Mouse (Mus musculus) CH12.LX (cell line): ENCODE results near the gene Akr1c13. TPM values are rescaled to one million over a fixed set of nuclear protein-coding genes. Genes with fewer than 3 reads are reported as not detected.
"Not testable (repeated sequence)": the region's sequence is repeated elsewhere in the genome, so short reads cannot be mapped to it uniquely, and the experiment has no call there.

Experiments
- DNase-seq: peaks from one replicate; pipeline ENCODE4 v3.0.0-alpha.2; 2013; ENCODE audit errors: extremely low read depth
- H3K27ac ChIP-seq: 2 replicates; pipeline ENCODE4 v1.5.1; 2012; ENCODE audit warnings: low read depth, mild to moderate bottlenecking, control low read depth, moderate library complexity; ENCODE audit not compliant: insufficient read depth
- H3K27me3 ChIP-seq: replicated peaks from 2 replicates; pipeline ENCODE3; 2012; ENCODE audit warnings: inconsistent platforms
- H3K36me3 ChIP-seq, 2 experiments: replicated peaks in 1 of 2; 2 replicates each; pipeline versions ENCODE3 to v1.6.1; 2012; ENCODE audit warnings: inconsistent platforms in 1 of 2, low read length in 1 of 2, mild to moderate bottlenecking in 1 of 2, mixed read lengths in 1 of 2, moderate library complexity in 1 of 2; ENCODE audit not compliant: control insufficient read depth in 1 of 2, insufficient read depth in 1 of 2
- H3K4me1 ChIP-seq, 2 experiments: 2 replicates each; pipeline ENCODE4 v1.6.1; 2012; ENCODE audit warnings: inconsistent platforms in 1 of 2, moderate library complexity in 1 of 2; ENCODE audit not compliant: insufficient read depth in 2 of 2, control insufficient read depth in 1 of 2
- H3K4me2 ChIP-seq: 2 replicates; pipeline ENCODE4 v1.6.1; 2012; ENCODE audit warnings: low read depth, mild to moderate bottlenecking, control low read depth; ENCODE audit not compliant: poor library complexity, insufficient read depth, severe bottlenecking
- H3K4me3 ChIP-seq, 3 experiments: fragments of 150-350 bp in 1 of 3; sonication (generic) in 1 of 3; replicated peaks in 1 of 3; 2 replicates each; pipeline versions ENCODE3 to v1.5.1; 2011 to 2012; ENCODE audit warnings: low read depth in 2 of 3, low read length in 2 of 3, mild to moderate bottlenecking in 2 of 3, moderate library complexity in 2 of 3, control low read depth in 1 of 3, improper control_type of control experiment in 1 of 3, inconsistent platforms in 1 of 3, mixed read lengths in 1 of 3; ENCODE audit not compliant: poor library complexity in 1 of 3
- H3K79me2 ChIP-seq: replicated peaks from 2 replicates; pipeline ENCODE4 v1.6.1; 2012; ENCODE audit warnings: mild to moderate bottlenecking, moderate library complexity; ENCODE audit not compliant: control insufficient read depth, poor library complexity, insufficient read depth, severe bottlenecking; ENCODE audit errors: extremely low read depth
- H3K9ac ChIP-seq: 2 replicates; pipeline ENCODE4 v1.6.1; 2012; ENCODE audit warnings: low read depth, mild to moderate bottlenecking, control low read depth, moderate library complexity; ENCODE audit not compliant: insufficient read depth
- H3K9me3 ChIP-seq: replicated peaks from 2 replicates; pipeline ENCODE3; 2012; ENCODE audit warnings: low read length, inconsistent platforms, mixed read lengths
- CHD1 ChIP-seq: IDR thresholded peaks from 2 replicates; pipeline ENCODE4 v1.6.1; 2012; ENCODE audit warnings: low read depth, low read length, improper control_type of control experiment, inconsistent platforms
- CTCF ChIP-seq, 2 experiments: IDR thresholded peaks in 1 of 2; conservative IDR thresholded peaks in 1 of 2; 2 replicates each; pipeline ENCODE4 v1.5.1; 2011 to 2012; ENCODE audit warnings: low read depth in 2 of 2, low read length in 2 of 2, improper control_type of control experiment in 1 of 2, inconsistent platforms in 1 of 2, mild to moderate bottlenecking in 1 of 2, moderate library complexity in 1 of 2
- ELF1 ChIP-seq: IDR thresholded peaks from 2 replicates; pipeline ENCODE4 v1.6.1; 2014; ENCODE audit warnings: low read depth, mild to moderate bottlenecking, inconsistent platforms, low read length, improper control_type of control experiment
- EP300 ChIP-seq: IDR thresholded peaks from 2 replicates; pipeline ENCODE4 v1.6.1; 2011; ENCODE audit warnings: low read length, improper control_type of control experiment
- ETS1 ChIP-seq: conservative IDR thresholded peaks from 2 replicates; pipeline ENCODE4 v1.6.1; 2012; ENCODE audit warnings: low read depth, mild to moderate bottlenecking, inconsistent platforms, low read length, improper control_type of control experiment, moderate library complexity
- HCFC1 ChIP-seq: IDR thresholded peaks from 2 replicates; pipeline ENCODE4 v1.6.1; 2012; ENCODE audit warnings: low read depth, mild to moderate bottlenecking, inconsistent platforms, low read length, improper control_type of control experiment
- JUN ChIP-seq: IDR thresholded peaks from 2 replicates; pipeline ENCODE4 v1.6.1; 2011; ENCODE audit warnings: low read depth, mild to moderate bottlenecking, low read length, improper control_type of control experiment, moderate library complexity; ENCODE audit not compliant: insufficient read depth
- MXI1 ChIP-seq: IDR thresholded peaks from 2 replicates; pipeline ENCODE4 v1.6.1; 2011; ENCODE audit warnings: mild to moderate bottlenecking, low read depth, low read length, improper control_type of control experiment
- MYC ChIP-seq: IDR thresholded peaks from 2 replicates; pipeline ENCODE4 v1.6.1; 2011; ENCODE audit warnings: low read depth, mild to moderate bottlenecking, improper control_type of control experiment, low read length
- NELFE ChIP-seq: IDR thresholded peaks from 2 replicates; pipeline ENCODE4 v1.6.1; 2011; ENCODE audit warnings: low read depth, low read length, improper control_type of control experiment
- NRF1 ChIP-seq: IDR thresholded peaks from 2 replicates; pipeline ENCODE4 v1.6.1; 2014; ENCODE audit warnings: low read depth, mild to moderate bottlenecking, inconsistent platforms, low read length, improper control_type of control experiment, moderate library complexity
- POLR2AphosphoS2 ChIP-seq: IDR thresholded peaks from 2 replicates; pipeline ENCODE4 v1.6.1; 2011; ENCODE audit warnings: low read depth, low read length, improper control_type of control experiment
- SMC3 ChIP-seq: IDR thresholded peaks from 2 replicates; pipeline ENCODE4 v1.6.1; 2011; ENCODE audit warnings: low read depth, low read length, improper control_type of control experiment
- TBP ChIP-seq: conservative IDR thresholded peaks from 2 replicates; pipeline ENCODE4 v1.6.1; 2011; ENCODE audit warnings: low read depth, low read length, improper control_type of control experiment
- TCF12 ChIP-seq: IDR thresholded peaks from 2 replicates; pipeline ENCODE4 v1.6.1; 2014; ENCODE audit warnings: low read depth, mild to moderate bottlenecking, inconsistent platforms, low read length, improper control_type of control experiment
- UBTF ChIP-seq: IDR thresholded peaks from 2 replicates; pipeline ENCODE4 v1.6.1; 2012; ENCODE audit warnings: low read depth, mild to moderate bottlenecking, inconsistent platforms, low read length, improper control_type of control experiment, moderate library complexity
- ZC3H11A ChIP-seq: IDR thresholded peaks from 2 replicates; pipeline ENCODE4 v1.6.1; 2012; ENCODE audit warnings: low read depth, mild to moderate bottlenecking, inconsistent platforms, low read length, improper control_type of control experiment
- ZKSCAN1 ChIP-seq: IDR thresholded peaks from 2 replicates; pipeline ENCODE4 v1.6.1; 2012; ENCODE audit warnings: low read depth, inconsistent platforms, low read length, improper control_type of control experiment, borderline replicate concordance
- ZNF384 ChIP-seq: IDR thresholded peaks from 2 replicates; pipeline ENCODE4 v1.6.1; 2012; ENCODE audit warnings: low read depth, low read length, improper control_type of control experiment, inconsistent platforms
- dilution Hi-C: fragments of 300-500 bp; cut with MboI; formaldehyde crosslinking; loops from 2 replicates; pipeline ENCODE4 v1.14.3; 2020; ENCODE audit warnings: low sequenced_read_pairs; ENCODE audit not compliant: extremely low pct_unique_long_range_greater_than_20kb, extremely low pct_ligation_motif_present
- in situ Hi-C: fragments of 300-500 bp; cut with MboI; formaldehyde crosslinking; loops from 3 replicates; pipeline ENCODE4 v1.14.3; 2019; ENCODE audit warnings: low sequenced_read_pairs, low pct_ligation_motif_present, low pct_unique_long_range_greater_than_20kb, mixed read lengths
- polyA plus RNA-seq: library from polyadenylated mRNA; unstranded; fragments of >175 nt; gene quantifications from 2 replicates; pipeline ENCODE4 v1.2.1, GENCODE M21; 2012; ENCODE audit warnings: low read depth; ENCODE audit not compliant: insufficient read length
- total RNA-seq, 2 experiments: library from RNA; depleted of rRNA; stranded (reverse); fragments of 300-350 nt in 1 of 2; fragments of >200 nt in 1 of 2; gene quantifications; 2 replicates each; pipeline ENCODE4 v1.2.3; 2012 to 2014

Gene Akr1c13
- total and polyA plus RNA-seq, 3 experiments = 36.5 to 76.3 (median 39.1) TPM

- no peak for TF ChIP-seq NRF1
- no peak for TF ChIP-seq TBP
- TF ChIP-seq MYC = no peak
- TF ChIP-seq MXI1 = no peak
- TF ChIP-seq ZC3H11A = no peak
- TF ChIP-seq NELFE = no peak
- no peak for TF ChIP-seq EP300
- TF ChIP-seq TCF12 = no peak
- no peak for TF ChIP-seq POLR2AphosphoS2
- no peak for TF ChIP-seq UBTF
- TF ChIP-seq ETS1 = no peak
- TF ChIP-seq HCFC1 = no peak
- no peak for TF ChIP-seq ELF1
- no peak for TF ChIP-seq ZNF384
- no peak for TF ChIP-seq ZKSCAN1
- TF ChIP-seq JUN = no peak
- TF ChIP-seq CHD1 = no peak
- TF ChIP-seq CTCF (conservative IDR thresholded peaks at IDR 0.05 in 1 of 2, IDR thresholded peaks at IDR 0.05 in 1 of 2; ENCODE audit: low read depth in 2 of 2, low read length in 2 of 2) = no peak
- H3K9me3 ChIP-seq = no peaks in the 10 kb centered on the region
- peaks cover 0 to 6% of the 10 kb centered on the region in 2 experiments; a peak in 2 of 4 replicates for H3K4me1 ChIP-seq
- no peak overlapping the region for H3K27ac ChIP-seq
- no peaks in the 10 kb centered on the region for H3K79me2 ChIP-seq
- DNase-seq = no peak
- dilution Hi-C loops (no loop called here), in situ Hi-C loops (no loop called here)
- H3K9ac ChIP-seq = no peak overlapping the region
- H3K27me3 ChIP-seq = no peaks in the 10 kb centered on the region
- no peak overlapping the region for H3K4me3 ChIP-seq
- H3K4me2 ChIP-seq = no peak overlapping the region
- H3K36me3 ChIP-seq = no peaks in the 10 kb centered on the region
Observed at GRCm38 (mm10) chr13:4183116-4183515, 7.8 kb upstream of the Akr1c13 start.

- H3K36me3 ChIP-seq, H3K4me2 ChIP-seq, H3K27me3 ChIP-seq, H3K4me3 ChIP-seq, H3K79me2 ChIP-seq, H3K27ac ChIP-seq, DNase-seq, H3K4me1 ChIP-seq, H3K9ac ChIP-seq, dilution Hi-C loops, H3K9me3 ChIP-seq: not testable (repeated sequence)
- in situ Hi-C loops = loop anchor here (5.0 kb wide), 1 partner anchor 55 kb away; no protein-coding TSS in a partner anchor
- TF ChIP-seq SMC3 (peak; percentile 34; the same call in 1 of the 2 replicates), CTCF (conservative IDR thresholded peaks at IDR 0.05 in 1 of 2, IDR thresholded peaks at IDR 0.05 in 1 of 2; ENCODE audit: low read depth in 2 of 2, low read length in 2 of 2) (peak in 1 of 2 experiments; percentile 42; a peak in 2 of 4 replicates)
Observed at GRCm38 (mm10) chr13:4186641-4187411, 4.1 kb upstream of the Akr1c13 start.
